In genomic region chr13:99018526-99019201, GRCm38 (mm10) we compare ENCODE assay signal across 10 mouse cellular contexts. TPM values are rescaled to one million over a fixed set of nuclear protein-coding genes. Genes with fewer than 3 reads are reported as not detected.
DNase-seq lines count a peak whose midpoint lies in the region; ATAC-seq and TF ChIP-seq lines count a peak whose summit lies in the region.
"Had no signal": no experiment of that assay in that cellular context is flagged by ENCODE, and none has a peak within 500 bp of the region (broad histone marks: within the 10 kb centered on the region; RNA-seq: fewer than 3 reads in every experiment).

No protein-coding gene starts in this region.

- no peak overlapping the region for H3K4me3 ChIP-seq in hindbrain, embryonic 16.5 days (ENCODE audit: low read length)
- H3K4me3 ChIP-seq in liver, embryonic 14.5 days (ENCODE audit: insufficient read depth in 1 of 2, low read depth in 2 of 2, low read length in 2 of 2) = peak overlapping the region in 1 of 2 experiments; percentile 21; a peak in 2 of 4 replicates

- H3K27me3 ChIP-seq in hindbrain, embryonic 16.5 days (replicated peaks; ENCODE audit: control insufficient read depth, insufficient read depth, low read length) = no peaks in the 10 kb centered on the region
- H3K27me3 ChIP-seq in liver, embryonic 14.5 days (ENCODE audit: control insufficient read depth, insufficient read depth, low read length) = no peaks in the 10 kb centered on the region; the same call in 1 of the 2 replicates

- DNase-seq in ovary, postnatal 36 days (ENCODE audit: low spot score) = peak; percentile 65
- DNase-seq in ovary, postnatal 14 days (ENCODE audit: low spot score) = no peak
- peak; percentile 23 for DNase-seq in gastrocnemius, postnatal 10 days
- peak; percentile 72 to 82 (median 81) for DNase-seq in liver, embryonic 14.5 days (ENCODE audit: low read depth in 3 of 3, low spot score in 3 of 3)
- DNase-seq in thymus, postnatal 14 days = no peak
- no peak for DNase-seq in frontal cortex, postnatal 25 days (ENCODE audit: low spot score in 2 of 2)

- TF ChIP-seq EP300 in liver, embryonic 14.5 days (IDR thresholded peaks at IDR 0.05; ENCODE audit: low read depth) = no peak; the same call in 1 of the 2 replicates

- H3K4me2 ChIP-seq in hindbrain, embryonic 16.5 days (ENCODE audit: low read length) = peak overlapping the region; percentile 27; the same call in 1 of the 2 replicates
- peak overlapping the region; percentile 62 for H3K4me2 ChIP-seq in liver, embryonic 14.5 days (ENCODE audit: low read depth)

- no peak for TF ChIP-seq CTCF in liver, embryonic 14.5 days (IDR thresholded peaks at IDR 0.05; ENCODE audit: low read depth)

- WGBS in hindbrain, embryonic 16.5 days = 39% methylated on average over 15 of the region's 15 CpGs
- 63% methylated on average over 15 of the region's 15 CpGs for WGBS in liver, embryonic 14.5 days (ENCODE audit: insufficient replicate concordance)

- H3K9me3 ChIP-seq in hindbrain, embryonic 16.5 days (ENCODE audit: control insufficient read depth, low read length) = no peaks in the 10 kb centered on the region
- H3K9me3 ChIP-seq in liver, embryonic 14.5 days (ENCODE audit: control insufficient read depth, low read length) = no peaks in the 10 kb centered on the region

- H3K4me1 ChIP-seq in hindbrain, embryonic 16.5 days (ENCODE audit: control insufficient read depth, insufficient read depth, low read depth, low read length) = peaks cover 5% of the 10 kb centered on the region
- H3K4me1 ChIP-seq in liver, embryonic 14.5 days (replicated peaks; ENCODE audit: control insufficient read depth in 2 of 2, insufficient read depth in 2 of 2, low read length in 1 of 2) = peaks cover 43 to 44% of the 10 kb centered on the region in 2 experiments

- no peaks in the 10 kb centered on the region for H3K36me3 ChIP-seq in hindbrain, embryonic 16.5 days (ENCODE audit: control insufficient read depth, insufficient read depth, low read length)
- H3K36me3 ChIP-seq in liver, embryonic 14.5 days (replicated peaks; ENCODE audit: control insufficient read depth, insufficient read depth, low read depth) = no peaks in the 10 kb centered on the region

- no peak overlapping the region for H3K9ac ChIP-seq in hindbrain, embryonic 16.5 days (ENCODE audit: low read depth, low read length)
- H3K9ac ChIP-seq in liver, embryonic 14.5 days (replicated peaks) = peak overlapping the region; percentile 70

- peak; percentile 51; the same call in 1 of the 2 replicates for ATAC-seq in hindbrain, embryonic 16.5 days
- ATAC-seq in liver, embryonic 14.5 days (ENCODE audit: insufficient read depth) = peak; percentile 87
- ATAC-seq in CD4-positive, CD25-positive, alpha-beta regulatory T cell, adult 4 months = no peak

- no peak overlapping the region for H3K27ac ChIP-seq in hindbrain, embryonic 16.5 days (ENCODE audit: low read depth, low read length)
- peak overlapping the region; percentile 96 for H3K27ac ChIP-seq in liver, embryonic 14.5 days

RNA-seq across cellular contexts. Expression of gene 1700024P04Rik, which starts 34.3 kb away (rescaled TPM):
- total RNA-seq in gastrocnemius, postnatal 10 days (2021) = not detected
- polyA plus RNA-seq in hindbrain, embryonic 16.5 days (2015; fragmentation: Nextera tagmentation; extraction: Ambion mirVana) = not detected in 2 replicates
- polyA plus RNA-seq in liver, embryonic 14.5 days (2012; rRNA removed) = not detected in 2 replicates
- polyA plus RNA-seq in liver, embryonic 14.5 days (2014; fragmentation: Nextera tagmentation; extraction: Ambion mirVana) = not detected in 2 replicates
- polyA plus RNA-seq in CD4-positive, CD25-positive, alpha-beta regulatory T cell, adult 4 months (2017; shearing (Covaris generic)) = not detected
- total RNA-seq: gastrocnemius, postnatal 36 days had no signal
- polyA plus RNA-seq: spleen, adult 2 months had no signal

Comparison
In these comparisons a context has a peak if more than half of its experiments do, and no peak if none do; other contexts are left out.
1. DNase-seq: peak in ovary, postnatal 36 days (single experiment), gastrocnemius, postnatal 10 days (single experiment) and liver, embryonic 14.5 days (3 of 3); none in ovary, postnatal 14 days (single experiment), thymus, postnatal 14 days (single experiment) and frontal cortex, postnatal 25 days (0 of 2).